Mouse (Mus musculus) heart, embryonic 12.5 days (tissue): ENCODE measurements at regions not wholly inside any gene's neighbourhood (a gene's known extent, or its start where the extent isn't known, plus 50 kb on each side); places are given as distances from the start of the nearest gene placed in this dataset.
"Not testable (repeated sequence)": the region's sequence is repeated elsewhere in the genome, so short reads cannot be mapped to it uniquely, and the experiment has no call there.

Experiments
- ATAC-seq: fragments of 200-750 bp; cut with Nextera tagmentation; 2 replicates; pipeline ENCODE4 v1.8.0; 2017; ENCODE audit warnings: moderate TSS enrichment, moderate library complexity; ENCODE audit not compliant: insufficient number of reproducible peaks, low FRiP score
- H3K27ac ChIP-seq: fragments of 300-500 bp; sonication (generic); 2 replicates; pipeline ENCODE4 v1.5.1; 2016; ENCODE audit warnings: mild to moderate bottlenecking, moderate library complexity; ENCODE audit not compliant: poor library complexity, severe bottlenecking
- H3K27me3 ChIP-seq: fragments of 300-500 bp; sonication (generic); replicated peaks from 2 replicates; pipeline ENCODE4 v1.6.1; 2016; ENCODE audit warnings: mild to moderate bottlenecking, moderate library complexity
- H3K36me3 ChIP-seq: fragments of 300-500 bp; sonication (generic); 2 replicates; pipeline ENCODE4 v1.6.1; 2016; ENCODE audit warnings: mild to moderate bottlenecking, moderate library complexity
- H3K4me1 ChIP-seq: fragments of 300-500 bp; sonication (generic); replicated peaks from 2 replicates; pipeline ENCODE4 v1.6.1; 2016; ENCODE audit warnings: mild to moderate bottlenecking
- H3K4me2 ChIP-seq: fragments of 300-500 bp; sonication (generic); 2 replicates; pipeline ENCODE4 v1.6.1; 2016; ENCODE audit warnings: mild to moderate bottlenecking, moderate library complexity
- H3K4me3 ChIP-seq: fragments of 300-500 bp; sonication (generic); 2 replicates; pipeline ENCODE4 v1.5.1; 2016; ENCODE audit warnings: mild to moderate bottlenecking
- H3K9ac ChIP-seq: fragments of 300-500 bp; sonication (generic); 2 replicates; pipeline ENCODE4 v1.6.1; 2016; ENCODE audit warnings: mild to moderate bottlenecking, moderate library complexity
- H3K9me3 ChIP-seq: fragments of 300-500 bp; sonication (generic); replicated peaks from 2 replicates; pipeline ENCODE4 v1.6.1; 2016; ENCODE audit warnings: mild to moderate bottlenecking, moderate library complexity
- WGBS: fragments of 180-500 bp; shearing (Covaris S2); methylation state at CpG from one replicate; pipeline ENCODE4 v1.1.7; 2016; 5-methylcytosine and 5-hydroxymethylcytosine counted together

DNA sequence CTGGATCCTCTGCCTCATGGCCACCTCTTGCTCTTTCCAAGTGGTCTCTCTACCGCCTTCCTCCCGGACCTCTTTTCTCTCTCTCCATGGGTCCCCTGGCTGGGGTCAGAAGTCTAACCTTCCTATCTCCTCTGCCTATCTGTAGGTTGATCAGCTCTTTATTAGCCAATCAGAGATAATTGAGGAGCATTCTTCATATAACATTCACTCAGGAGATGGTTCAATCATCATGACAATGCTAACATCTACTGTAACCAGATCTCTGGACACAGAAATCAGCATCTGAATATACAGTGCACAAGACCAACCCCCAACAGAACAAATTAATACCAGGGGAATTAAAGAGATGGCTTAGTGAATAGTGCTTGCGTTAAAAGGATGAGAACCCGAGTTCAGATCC, 492.1 kb upstream of the Smim15 start:
- H3K36me3 ChIP-seq, result no peaks in the 10 kb centered on the region
- no peak overlapping the region for H3K4me3 ChIP-seq
- H3K27me3 ChIP-seq, result no peaks in the 10 kb centered on the region
- H3K9ac ChIP-seq, result no peak overlapping the region
- H3K4me2 ChIP-seq, result no peak overlapping the region
- 85% methylated on average over 4 of the region's 4 CpGs for WGBS
- H3K27ac ChIP-seq, result no peak overlapping the region
- no peaks in the 10 kb centered on the region for H3K9me3 ChIP-seq
- ATAC-seq, result no peak
- no peaks in the 10 kb centered on the region for H3K4me1 ChIP-seq

DNA sequence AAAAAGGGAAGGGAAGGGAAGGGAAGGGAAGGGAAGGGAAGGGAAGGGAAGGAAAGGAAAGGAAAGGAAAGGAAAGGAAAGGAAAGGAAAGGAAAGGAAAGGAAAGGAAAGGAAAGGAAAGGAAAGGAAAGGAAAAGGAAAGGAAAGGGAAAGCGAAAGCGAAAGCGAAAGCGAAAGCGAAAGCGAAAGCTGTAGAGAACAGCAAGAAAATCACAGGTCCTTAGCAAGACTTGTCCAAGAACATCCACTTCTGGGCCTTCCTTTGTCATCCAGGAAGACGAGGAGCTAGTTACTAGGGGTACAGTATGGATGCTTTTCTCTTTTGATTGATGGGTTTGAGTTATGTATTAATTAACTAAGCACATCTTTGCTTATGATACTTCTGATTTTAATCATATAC, 494.3 kb upstream of the Smim15 start:
- H3K27ac ChIP-seq, H3K4me3 ChIP-seq, H3K4me2 ChIP-seq, H3K27me3 ChIP-seq, ATAC-seq, H3K9ac ChIP-seq, H3K36me3 ChIP-seq, H3K4me1 ChIP-seq, H3K9me3 ChIP-seq: not testable (repeated sequence)
- WGBS, result 93% methylated on average over 7 of the region's 7 CpGs

DNA sequence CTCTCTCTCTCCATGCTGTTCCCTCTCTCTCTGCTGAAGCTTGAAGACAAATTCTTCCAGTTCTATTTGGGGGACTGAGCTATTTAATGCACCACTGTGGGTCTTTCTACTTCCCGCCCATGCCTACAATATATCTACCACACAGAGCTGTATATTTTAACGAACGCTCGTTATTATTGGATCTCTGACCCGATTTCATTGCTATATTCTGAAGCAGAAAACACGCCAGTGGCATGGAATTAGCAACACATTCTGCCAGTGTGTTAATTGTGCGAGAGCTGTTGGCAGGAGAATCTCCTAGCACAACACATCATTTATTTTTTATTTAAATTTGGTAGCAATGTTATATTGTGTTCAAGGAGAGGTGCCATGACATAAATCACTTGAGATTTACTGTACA, 497.2 kb upstream of the Smim15 start:
- WGBS, result 88% methylated on average over 7 of the region's 7 CpGs
- ATAC-seq, result no peak
- no peaks in the 10 kb centered on the region for H3K36me3 ChIP-seq

DNA sequence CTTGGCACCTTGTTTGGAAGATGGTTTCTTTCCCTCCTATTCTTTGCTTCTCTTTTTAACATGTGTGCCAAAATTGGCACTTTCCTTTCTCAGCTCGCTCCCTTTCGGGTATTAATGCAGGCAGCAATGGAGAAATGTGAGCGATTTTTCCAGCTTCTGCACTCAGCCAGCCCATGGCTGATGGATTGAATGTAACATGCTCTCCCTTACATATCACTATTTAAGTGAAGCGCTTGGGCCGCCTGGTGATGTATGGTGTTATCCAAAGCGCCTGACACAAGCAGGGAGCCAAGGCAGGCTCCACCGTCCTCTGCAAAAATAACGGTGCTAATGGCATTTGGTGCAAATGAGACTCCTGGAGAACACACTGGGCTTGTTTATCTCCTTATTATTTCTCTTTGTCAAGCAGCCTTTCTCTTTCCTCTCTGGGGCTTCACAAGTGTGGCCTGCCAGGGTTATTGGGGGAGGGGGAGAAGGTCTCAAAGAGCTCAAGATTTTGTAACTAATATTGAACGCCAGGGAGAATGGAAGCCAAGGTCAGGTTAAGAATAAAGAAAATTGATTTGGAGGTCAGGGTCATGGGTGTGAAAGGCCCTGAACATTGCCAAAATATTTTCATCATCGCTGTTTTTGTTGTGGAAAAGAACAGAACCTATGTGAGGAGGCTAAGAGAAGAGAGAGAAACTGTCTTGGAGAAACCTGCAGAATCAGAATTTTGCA, 497.9 kb upstream of the Smim15 start:
- no peak for ATAC-seq
- H3K9ac ChIP-seq, result no peak overlapping the region

More for the DNA sequence above, 497.2 kb upstream of the Smim15 start:
- Histone ChIP-seq H3K4me2 (no peak overlapping the region), H3K9me3 (no peaks in the 10 kb centered on the region), H3K9ac (no peak overlapping the region), H3K27me3 (no peaks in the 10 kb centered on the region), H3K27ac (no peak overlapping the region), H3K4me3 (no peak overlapping the region), H3K4me1 (no peaks in the 10 kb centered on the region)

DNA sequence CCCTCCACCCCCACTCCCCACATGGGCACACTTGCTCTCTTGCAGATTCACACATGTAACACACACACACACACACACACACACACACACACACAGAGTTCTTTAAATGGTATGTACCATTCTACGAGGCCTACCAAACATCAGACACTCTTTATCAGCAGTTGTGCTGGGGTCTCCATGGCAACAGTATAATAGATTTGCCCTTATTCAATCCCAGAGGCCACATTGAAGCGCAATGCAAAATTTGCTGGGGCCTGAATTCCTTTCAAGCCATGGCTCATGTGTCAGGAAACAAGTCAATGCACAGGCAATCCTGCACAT, 502.7 kb upstream of the Smim15 start:
- Histone ChIP-seq H3K4me3 (no peak overlapping the region), H3K27ac (no peak overlapping the region), H3K4me2 (no peak overlapping the region), H3K4me1 (no peaks in the 10 kb centered on the region), H3K27me3 (no peaks in the 10 kb centered on the region), H3K9me3 (no peaks in the 10 kb centered on the region), H3K36me3 (no peaks in the 10 kb centered on the region), H3K9ac (no peak overlapping the region)
- WGBS, result 35% methylated on average over 2 of the region's 2 CpGs
- no peak for ATAC-seq

More for the DNA sequence above, 497.9 kb upstream of the Smim15 start:
- no peak overlapping the region for H3K4me3 ChIP-seq
- H3K4me1 ChIP-seq, result no peaks in the 10 kb centered on the region
- 63% methylated on average over 10 of the region's 10 CpGs for WGBS
- no peaks in the 10 kb centered on the region for H3K9me3 ChIP-seq
- no peak overlapping the region for H3K27ac ChIP-seq
- no peaks in the 10 kb centered on the region for H3K27me3 ChIP-seq
- H3K4me2 ChIP-seq, result no peak overlapping the region
- no peaks in the 10 kb centered on the region for H3K36me3 ChIP-seq

DNA sequence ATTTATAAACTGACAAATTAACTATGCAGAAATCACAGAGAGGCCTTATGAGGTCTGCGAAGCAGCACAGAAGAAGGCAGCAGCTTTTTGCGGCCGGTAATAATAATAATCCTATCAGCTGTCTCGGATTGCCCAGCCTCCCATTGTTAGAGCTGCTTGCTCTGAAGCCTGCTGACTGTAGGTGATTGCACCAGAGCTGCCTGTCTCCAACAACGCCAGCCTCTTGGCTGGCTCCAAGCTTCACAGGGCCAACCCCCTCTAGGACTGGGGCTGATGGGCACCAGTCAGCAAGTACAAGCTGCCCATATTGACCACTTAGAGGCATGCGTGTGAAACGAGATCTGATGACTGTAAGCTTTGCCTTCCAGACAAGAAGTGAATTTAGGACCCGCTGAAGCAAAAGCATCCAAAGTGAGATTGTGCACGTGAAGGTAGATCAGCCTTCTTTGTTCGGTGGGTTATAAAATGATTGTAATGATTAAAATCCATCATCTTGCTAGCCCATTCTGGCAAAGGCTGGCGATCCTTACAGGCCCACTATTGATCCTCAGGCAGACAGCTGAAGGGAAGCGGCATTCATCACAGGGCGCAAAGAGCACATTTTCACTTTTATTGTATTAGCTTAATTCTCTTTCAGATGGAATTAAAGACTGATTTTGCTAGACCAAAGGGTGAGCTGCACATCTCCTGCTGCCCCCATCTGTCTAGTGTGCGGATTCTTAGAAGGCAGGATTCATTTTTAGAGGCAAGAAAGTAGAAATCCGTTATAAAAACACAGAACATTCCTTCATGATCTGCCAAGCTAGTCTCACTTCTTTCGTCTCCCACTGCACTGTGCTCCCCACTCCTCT, 503.2 kb upstream of the Smim15 start:
- no peak for ATAC-seq

DNA sequence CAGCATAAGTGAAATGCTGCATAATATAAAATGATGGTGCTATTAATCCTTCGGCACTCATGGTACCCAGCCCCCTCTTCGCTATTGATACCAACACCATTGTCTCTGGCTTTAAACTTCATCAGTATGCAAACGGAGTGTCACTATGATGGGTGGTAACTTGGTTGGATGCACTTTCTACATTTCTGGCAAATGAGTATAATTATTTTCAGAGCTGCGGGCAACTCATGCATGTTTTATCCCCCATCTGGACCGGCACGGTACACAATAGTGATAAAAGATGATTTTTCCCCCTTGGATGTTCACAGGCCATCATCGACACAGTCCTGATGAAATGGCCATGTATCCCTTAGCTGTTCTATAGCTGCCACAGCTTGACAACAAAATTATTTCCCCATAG, 503.9 kb upstream of the Smim15 start:
- Histone ChIP-seq H3K27ac (no peak overlapping the region), H3K9me3 (no peaks in the 10 kb centered on the region), H3K4me1 (no peaks in the 10 kb centered on the region), H3K27me3 (no peaks in the 10 kb centered on the region), H3K36me3 (no peaks in the 10 kb centered on the region), H3K9ac (no peak overlapping the region), H3K4me3 (no peak overlapping the region), H3K4me2 (no peak overlapping the region)
- ATAC-seq, result no peak
- 88% methylated on average over 7 of the region's 7 CpGs for WGBS

More for the DNA sequence above, 503.2 kb upstream of the Smim15 start:
- 67% methylated on average over 16 of the region's 16 CpGs for WGBS
- no peaks in the 10 kb centered on the region for H3K36me3 ChIP-seq
- no peak overlapping the region for H3K9ac ChIP-seq
- no peak overlapping the region for H3K27ac ChIP-seq
- no peak overlapping the region for H3K4me3 ChIP-seq
- H3K4me2 ChIP-seq, result no peak overlapping the region
- H3K4me1 ChIP-seq, result no peaks in the 10 kb centered on the region
- no peaks in the 10 kb centered on the region for H3K27me3 ChIP-seq
- no peaks in the 10 kb centered on the region for H3K9me3 ChIP-seq

DNA sequence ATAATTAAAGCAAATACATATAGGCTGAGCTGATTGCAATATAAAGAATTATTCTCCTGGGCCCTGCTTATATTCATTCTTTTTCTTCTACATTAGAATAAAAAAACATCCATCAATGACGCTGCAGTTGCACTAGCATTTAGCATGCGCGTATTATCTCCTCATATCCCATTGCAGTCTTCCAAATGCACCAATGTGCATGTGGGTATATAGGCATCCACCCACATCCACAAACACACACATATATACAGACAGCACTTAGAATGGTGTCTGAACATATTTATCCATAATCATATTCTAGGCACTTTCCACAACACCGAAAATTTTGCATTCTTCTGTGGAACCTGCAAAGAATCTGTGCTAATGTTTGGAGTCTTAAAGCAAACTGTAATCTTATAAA, 504.4 kb upstream of the Smim15 start:
- H3K36me3 ChIP-seq, result no peaks in the 10 kb centered on the region
- WGBS, result 90% methylated on average over 4 of the region's 4 CpGs
- H3K9me3 ChIP-seq, result no peaks in the 10 kb centered on the region
- H3K9ac ChIP-seq, result no peak overlapping the region
- H3K27ac ChIP-seq, result no peak overlapping the region
- no peak overlapping the region for H3K4me2 ChIP-seq
- no peaks in the 10 kb centered on the region for H3K4me1 ChIP-seq
- ATAC-seq, result no peak
- H3K27me3 ChIP-seq, result no peaks in the 10 kb centered on the region
- H3K4me3 ChIP-seq, result no peak overlapping the region

DNA sequence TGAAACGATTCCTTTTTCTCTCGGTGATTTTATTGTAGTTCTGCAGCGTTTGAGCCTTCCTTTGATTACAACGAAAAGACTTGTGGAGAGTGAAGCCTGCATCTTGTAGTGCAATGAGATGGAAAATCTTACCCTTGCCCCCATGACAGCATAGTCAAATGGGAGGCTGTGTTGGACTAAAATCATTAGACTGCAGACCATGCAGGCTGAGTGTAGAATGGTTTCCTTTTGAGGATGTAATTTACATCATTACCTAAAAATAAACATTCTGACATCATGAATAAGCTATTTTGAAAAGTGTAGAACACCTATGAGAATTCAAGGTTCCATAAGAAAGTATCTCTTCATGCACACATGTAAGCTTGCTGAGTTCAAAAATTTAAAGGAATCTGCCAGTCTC, 504.9 kb upstream of the Smim15 start:
- no peaks in the 10 kb centered on the region for H3K4me1 ChIP-seq
- H3K9me3 ChIP-seq, result no peaks in the 10 kb centered on the region
- H3K4me2 ChIP-seq, result no peak overlapping the region
- no peak overlapping the region for H3K9ac ChIP-seq
- WGBS, result 81% methylated on average over 4 of the region's 4 CpGs
- no peak for ATAC-seq
- H3K27ac ChIP-seq, result no peak overlapping the region
- H3K27me3 ChIP-seq, result no peaks in the 10 kb centered on the region
- no peak overlapping the region for H3K4me3 ChIP-seq
- no peaks in the 10 kb centered on the region for H3K36me3 ChIP-seq

DNA sequence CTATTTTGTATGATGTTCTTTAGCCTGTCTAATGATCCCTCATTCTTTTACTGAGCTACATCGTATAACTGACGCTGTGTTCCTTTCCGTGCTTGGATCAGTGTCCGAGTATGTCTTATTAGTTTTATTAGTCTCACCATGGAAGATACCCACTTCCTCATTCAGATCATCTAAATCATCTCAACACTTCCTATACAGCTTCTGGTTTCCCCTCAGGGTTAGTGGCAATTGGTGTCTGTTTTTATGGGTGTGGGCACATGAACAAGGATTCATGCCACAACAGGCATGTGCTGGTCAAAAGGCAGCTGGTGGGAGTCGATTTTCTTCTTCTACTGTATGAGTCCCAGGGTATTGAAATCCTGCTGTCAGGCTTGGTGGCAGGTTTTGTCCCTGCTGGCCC, 509.0 kb upstream of the Smim15 start:
- Histone ChIP-seq H3K4me1 (no peaks in the 10 kb centered on the region), H3K4me2 (no peak overlapping the region), H3K9me3 (no peaks in the 10 kb centered on the region), H3K27me3 (no peaks in the 10 kb centered on the region), H3K27ac (no peak overlapping the region), H3K4me3 (no peak overlapping the region), H3K9ac (no peak overlapping the region), H3K36me3 (no peaks in the 10 kb centered on the region)
- WGBS, result 84% methylated on average over 5 of the region's 5 CpGs
- no peak for ATAC-seq

DNA sequence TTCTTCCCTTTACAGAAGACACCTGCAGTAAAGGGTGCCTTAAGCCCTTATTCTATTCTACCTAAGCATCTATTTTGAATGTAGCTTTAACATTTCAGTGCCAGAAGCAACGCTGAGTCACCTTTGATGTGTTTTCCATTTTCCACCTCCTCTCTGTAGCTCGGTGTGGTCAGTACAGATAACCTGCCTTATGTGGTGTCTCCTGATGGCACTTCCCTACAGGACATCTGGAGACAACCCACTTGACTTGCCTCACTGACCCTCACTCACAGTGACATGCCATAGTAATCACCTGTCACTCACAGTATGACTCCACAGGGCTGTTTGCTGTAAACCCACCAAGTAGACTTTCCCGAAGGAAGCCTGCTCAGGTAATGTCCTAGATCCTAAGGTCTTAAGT, 510.9 kb upstream of the Smim15 start:
- Histone ChIP-seq H3K9ac (no peak overlapping the region), H3K4me2 (no peak overlapping the region), H3K27me3 (no peaks in the 10 kb centered on the region), H3K36me3 (no peaks in the 10 kb centered on the region), H3K27ac (no peak overlapping the region), H3K4me3 (no peak overlapping the region), H3K9me3 (no peaks in the 10 kb centered on the region), H3K4me1 (no peaks in the 10 kb centered on the region)
- ATAC-seq, result peak; percentile 59; the same call in 1 of the 2 replicates
- WGBS, result 61% methylated on average over 3 of the region's 3 CpGs
